Mouse (Mus musculus): ENCODE measurements around the gene Rcc1.

DNA sequence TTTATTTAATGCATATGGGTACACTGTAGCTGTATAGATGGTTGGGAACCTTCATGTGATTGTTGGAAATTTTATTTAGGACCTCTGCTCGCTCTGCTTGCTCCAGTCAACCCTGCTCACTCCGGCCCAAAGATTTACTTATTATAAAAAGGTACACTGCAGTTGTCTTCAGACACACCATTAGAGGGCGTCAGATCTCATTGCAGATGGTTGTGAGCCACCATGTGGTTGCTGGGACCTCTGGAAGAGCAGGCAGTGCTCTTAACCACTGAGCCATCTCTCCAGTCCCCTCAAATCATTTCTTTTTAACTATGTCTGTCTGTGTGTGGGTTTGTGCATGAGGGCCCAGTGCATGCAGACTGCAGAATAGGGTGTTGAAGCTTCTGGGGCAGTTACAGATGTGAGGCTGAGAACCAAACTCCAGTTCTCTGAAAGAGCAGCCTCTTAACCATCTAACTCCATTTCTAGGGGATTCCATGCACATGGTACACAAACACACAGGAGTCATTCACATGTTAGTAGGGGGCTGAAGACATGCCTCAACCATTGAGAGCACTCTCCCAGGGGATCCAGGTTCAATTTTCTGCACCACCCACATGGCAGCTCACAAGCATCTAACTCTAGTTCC, 3.8 kb downstream of the Rcc1 start:
- TF ChIP-seq CTCF (IDR thresholded peaks at IDR 0.05; ENCODE audit: extremely low read depth, insufficient read depth, insufficient read length, insufficient replicate concordance): no peak
- no peak for TF ChIP-seq POLR2A (IDR thresholded peaks at IDR 0.05; ENCODE audit: low read depth, low read length)

All from spleen, adult 2 months (tissue).